Mouse (Mus musculus): ENCODE measurements around the gene Ubp1. TPM values are rescaled to one million over a fixed set of nuclear protein-coding genes. Genes with fewer than 3 reads are reported as not detected.
"Not testable (repeated sequence)": the region's sequence is repeated elsewhere in the genome, so short reads cannot be mapped to it uniquely, and the experiment has no call there.

Gene Ubp1
- total RNA-seq (2014; rRNA removed; ENCODE audit: low replicate concordance) (30.8 and 46.9 TPM in 2 replicates), polyA plus RNA-seq (2015; fragmentation: Nextera tagmentation; extraction: Ambion mirVana) (10.8 and 11.1 TPM in 2 replicates)

DNA sequence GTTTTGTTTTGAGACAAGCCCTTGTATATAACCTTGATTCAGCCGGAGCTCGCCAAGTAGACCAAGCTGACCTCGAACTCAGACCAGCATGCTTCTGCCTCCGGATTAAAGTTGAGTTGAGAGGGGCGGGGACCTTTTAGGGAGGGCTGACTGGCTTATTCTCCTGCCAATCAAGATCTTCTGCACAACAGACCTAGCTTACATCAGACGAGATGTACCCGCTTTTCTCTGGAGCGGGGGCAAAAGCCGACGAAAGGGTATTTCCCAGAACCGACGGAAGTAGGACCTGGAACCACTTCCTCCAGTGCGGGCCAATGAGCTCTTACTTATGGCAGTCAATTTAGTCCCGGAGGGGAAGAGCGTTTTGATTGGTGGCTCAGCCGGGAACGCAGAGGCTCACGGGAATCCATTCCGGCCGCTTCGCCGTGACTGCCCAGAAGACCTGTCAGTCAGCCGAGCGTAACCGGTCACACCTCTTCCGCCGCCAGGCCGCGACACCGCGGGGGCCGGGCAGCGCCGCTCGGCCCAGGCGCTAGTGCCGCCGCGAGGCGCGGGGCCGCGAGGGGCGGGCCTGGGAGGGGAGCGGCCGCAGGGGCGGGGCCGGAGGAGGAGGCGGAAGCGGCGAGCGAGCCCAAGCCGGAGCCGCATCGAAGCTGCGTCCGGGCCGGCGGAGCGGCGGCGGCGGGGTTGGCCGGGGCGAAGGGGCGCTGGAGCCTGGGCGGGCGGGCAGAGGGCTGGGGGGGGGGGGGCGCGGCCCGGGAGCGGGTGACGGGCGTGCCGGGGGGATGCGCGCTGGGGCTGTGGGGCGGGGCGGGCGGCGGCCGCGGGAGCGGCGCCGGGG, at the start of gene Ubp1:
TSS of gene Ubp1 (plus strand) at position 401 of the 841 bp plus-strand sequence.
- H3K4me1 ChIP-seq (ENCODE audit: control insufficient read depth, insufficient read depth), result 0 out of 2 replicates have a peak, but pooled peaks cover 12% of the 10 kb centered on the region
- under 1% methylated on average over 31 of the region's 86 CpGs for WGBS
- peak within 1 kb of the TSS; percentile 87 for H3K27ac ChIP-seq (ENCODE audit: low read depth)
- H3K4me3 ChIP-seq (ENCODE audit: low read depth, low read length), result peak within 1 kb of the TSS; percentile 99
- peak; percentile 96 for ATAC-seq (ENCODE audit: insufficient read depth, low read depth)
- DNase-seq (ENCODE audit: low spot score), result peak; percentile 100
- H3K9me3 ChIP-seq (replicated peaks; ENCODE audit: control insufficient read depth, low read length), result no peaks in the 10 kb centered on the region
- TF ChIP-seq EP300 (IDR thresholded peaks at IDR 0.05; ENCODE audit: low read depth) (no peak), CTCF (IDR thresholded peaks at IDR 0.05; ENCODE audit: low read depth) (no peak)
- no peaks in the 10 kb centered on the region for H3K36me3 ChIP-seq (replicated peaks; ENCODE audit: control insufficient read depth, insufficient read depth, low read length)
- peak within 1 kb of the TSS; percentile 97 for H3K9ac ChIP-seq (replicated peaks; ENCODE audit: low read depth, low read length)
- H3K4me2 ChIP-seq (ENCODE audit: low read depth, low read length), result peak within 1 kb of the TSS; percentile 99
- H3K27me3 ChIP-seq (ENCODE audit: control insufficient read depth, insufficient read depth, low read length), result no peaks in the 10 kb centered on the region

DNA sequence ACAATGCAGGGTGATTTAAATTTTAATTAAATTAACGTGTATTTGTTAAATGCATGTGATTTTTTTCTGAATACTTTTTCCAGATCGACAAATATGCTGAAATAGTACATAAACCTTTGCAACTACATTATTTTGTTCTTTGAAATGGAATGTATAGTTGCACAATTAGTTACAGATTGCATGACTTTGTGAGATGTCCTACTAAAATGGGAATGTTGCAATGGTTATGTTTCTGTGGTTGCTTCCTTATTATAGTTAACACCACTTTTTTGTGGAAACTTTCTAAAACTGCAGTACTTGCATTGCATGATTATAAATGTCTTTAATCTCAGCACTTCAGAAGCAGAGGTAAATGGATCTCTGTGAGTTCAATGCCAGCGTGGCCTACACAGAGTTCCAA, 35.8 kb upstream of the Ubp1 start:
- no peak overlapping the region for H3K27ac ChIP-seq (ENCODE audit: low read depth)
- no peak for DNase-seq (ENCODE audit: low spot score)
- no peaks in the 10 kb centered on the region for H3K4me1 ChIP-seq (ENCODE audit: control insufficient read depth, insufficient read depth)
- H3K4me2 ChIP-seq (ENCODE audit: low read depth, low read length), result no peak overlapping the region
- H3K27me3 ChIP-seq (ENCODE audit: control insufficient read depth, insufficient read depth, low read length), result no peaks in the 10 kb centered on the region
- no peak overlapping the region for H3K9ac ChIP-seq (replicated peaks; ENCODE audit: low read depth, low read length)
- peaks cover 56% of the 10 kb centered on the region for H3K36me3 ChIP-seq (replicated peaks; ENCODE audit: control insufficient read depth, insufficient read depth, low read length)
- TF ChIP-seq CTCF (IDR thresholded peaks at IDR 0.05; ENCODE audit: low read depth) (no peak), EP300 (IDR thresholded peaks at IDR 0.05; ENCODE audit: low read depth) (no peak)
- 92% methylated on average over 3 of the region's 3 CpGs for WGBS
- no peak overlapping the region for H3K4me3 ChIP-seq (ENCODE audit: low read depth, low read length)
- ATAC-seq (ENCODE audit: insufficient read depth, low read depth), result no peak
- no peaks in the 10 kb centered on the region for H3K9me3 ChIP-seq (replicated peaks; ENCODE audit: control insufficient read depth, low read length)

- no peaks in the 10 kb centered on the region for H3K9me3 ChIP-seq (replicated peaks; ENCODE audit: control insufficient read depth, low read length)
- peak; percentile 53 for ATAC-seq (ENCODE audit: insufficient read depth, low read depth)
- no peaks in the 10 kb centered on the region for H3K4me1 ChIP-seq (ENCODE audit: control insufficient read depth, insufficient read depth)
- H3K9ac ChIP-seq (replicated peaks; ENCODE audit: low read depth, low read length), result no peak overlapping the region
- H3K27ac ChIP-seq (ENCODE audit: low read depth), result peak overlapping the region; percentile 54
- 42% methylated on average over 4 of the region's 4 CpGs for WGBS
- TF ChIP-seq EP300 (IDR thresholded peaks at IDR 0.05; ENCODE audit: low read depth) (no peak), CTCF (IDR thresholded peaks at IDR 0.05; ENCODE audit: low read depth) (no peak)
- no peak overlapping the region for H3K4me3 ChIP-seq (ENCODE audit: low read depth, low read length)
- H3K36me3 ChIP-seq (replicated peaks; ENCODE audit: control insufficient read depth, insufficient read depth, low read length), result peaks cover 53% of the 10 kb centered on the region
- no peak overlapping the region for H3K4me2 ChIP-seq (ENCODE audit: low read depth, low read length)
- no peak for DNase-seq (ENCODE audit: low spot score)
- H3K27me3 ChIP-seq (ENCODE audit: control insufficient read depth, insufficient read depth, low read length), result no peaks in the 10 kb centered on the region
Measured at GRCm38 (mm10) chr9:113903136-113903535, 27.6 kb upstream of the Ubp1 start.

DNA sequence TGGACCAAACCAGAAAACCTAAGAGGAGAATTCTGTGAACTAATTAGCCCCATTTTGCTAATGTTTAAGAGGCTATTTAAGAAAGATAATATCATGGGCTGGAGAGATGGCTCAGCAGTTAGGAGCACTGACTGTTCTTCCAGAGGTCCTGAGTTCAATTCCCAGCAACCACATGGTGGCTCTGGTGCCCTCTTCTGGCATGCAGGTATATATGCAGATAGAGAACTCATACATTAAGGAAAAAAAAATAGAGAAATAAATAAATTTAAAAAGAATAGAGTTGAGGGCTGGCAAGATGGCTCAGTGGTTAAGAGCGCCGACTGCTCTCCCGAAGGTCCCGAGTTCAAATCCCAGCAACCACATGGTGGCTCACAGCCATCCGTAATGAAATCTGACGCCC, 26.4 kb upstream of the Ubp1 start:
- H3K9me3 ChIP-seq (replicated peaks; ENCODE audit: control insufficient read depth, low read length); H3K27me3 ChIP-seq (ENCODE audit: control insufficient read depth, insufficient read depth, low read length); H3K4me3 ChIP-seq (ENCODE audit: low read depth, low read length); DNase-seq (ENCODE audit: low spot score); H3K4me2 ChIP-seq (ENCODE audit: low read depth, low read length); ATAC-seq (ENCODE audit: insufficient read depth, low read depth); H3K9ac ChIP-seq (replicated peaks; ENCODE audit: low read depth, low read length); H3K4me1 ChIP-seq (ENCODE audit: control insufficient read depth, insufficient read depth): not testable (repeated sequence)
- 98% methylated on average over 6 of the region's 6 CpGs for WGBS
- Histone ChIP-seq H3K27ac (ENCODE audit: low read depth) (peak overlapping the region; percentile 54), H3K36me3 (replicated peaks; ENCODE audit: control insufficient read depth, insufficient read depth, low read length) (peaks cover 59% of the 10 kb centered on the region)

DNA sequence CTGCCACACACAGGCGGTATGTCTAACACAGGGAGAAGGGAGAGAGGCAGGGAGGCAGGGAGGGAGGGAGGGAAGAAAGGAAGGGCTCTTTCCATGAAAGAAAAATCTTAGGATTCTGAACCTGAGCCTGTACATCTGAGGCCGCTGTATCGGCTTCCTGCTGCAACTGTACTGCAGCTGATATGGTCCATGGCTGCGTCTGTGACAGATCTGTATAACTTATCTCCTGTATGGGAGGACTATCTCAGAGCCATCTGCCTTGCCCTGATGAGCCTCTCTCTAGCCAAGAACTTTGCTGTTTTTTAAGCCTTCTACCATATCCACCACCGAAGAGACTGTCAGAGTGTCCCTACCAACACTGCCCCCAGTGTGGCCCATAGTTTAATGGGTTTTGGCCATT, 14.9 kb upstream of the Ubp1 start:
- Histone ChIP-seq H3K4me2 (ENCODE audit: low read depth, low read length) (no peak overlapping the region), H3K4me1 (ENCODE audit: control insufficient read depth, insufficient read depth) (no peaks in the 10 kb centered on the region), H3K4me3 (ENCODE audit: low read depth, low read length) (no peak overlapping the region), H3K9me3 (replicated peaks; ENCODE audit: control insufficient read depth, low read length) (no peaks in the 10 kb centered on the region), H3K9ac (replicated peaks; ENCODE audit: low read depth, low read length) (no peak overlapping the region), H3K27ac (ENCODE audit: low read depth) (no peak overlapping the region), H3K27me3 (ENCODE audit: control insufficient read depth, insufficient read depth, low read length) (no peaks in the 10 kb centered on the region), H3K36me3 (replicated peaks; ENCODE audit: control insufficient read depth, insufficient read depth, low read length) (peaks cover 56% of the 10 kb centered on the region)
- DNase-seq (ENCODE audit: low spot score) (no peak), ATAC-seq (ENCODE audit: insufficient read depth, low read depth) (no peak)
- TF ChIP-seq EP300 (IDR thresholded peaks at IDR 0.05; ENCODE audit: low read depth) (no peak), CTCF (IDR thresholded peaks at IDR 0.05; ENCODE audit: low read depth) (no peak)
- WGBS, result 92% methylated on average over 5 of the region's 5 CpGs
